In the genomic region with DNA sequence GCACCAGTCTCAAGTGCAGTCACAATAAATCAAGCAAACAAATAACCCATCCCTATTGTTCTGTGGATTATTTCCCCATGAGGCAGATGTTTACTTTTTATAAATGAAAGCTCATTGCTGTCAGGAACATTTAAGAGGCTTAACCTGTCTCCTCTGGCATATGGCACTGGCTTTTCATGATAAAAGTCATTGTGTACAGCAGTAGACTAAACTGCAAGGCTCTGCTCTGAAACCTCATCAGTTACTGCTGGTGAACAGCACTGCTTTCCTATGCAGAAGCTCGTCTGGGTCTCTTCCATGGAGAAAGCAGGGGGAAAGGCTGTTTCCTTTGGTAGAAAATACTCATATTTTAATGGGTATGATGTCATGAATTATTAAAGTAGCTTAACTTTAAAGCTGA, we compare ENCODE assay signal across 21 mouse cellular contexts. TPM values are rescaled to one million over a fixed set of nuclear protein-coding genes. Genes with fewer than 3 reads are reported as not detected.
DNase-seq lines count a peak whose midpoint lies in the region; ATAC-seq lines count a peak whose summit lies in the region.
"Had no signal": no experiment of that assay in that cellular context is flagged by ENCODE, and none has a peak within 500 bp of the region (broad histone marks: within the 10 kb centered on the region; RNA-seq: fewer than 3 reads in every experiment).

No protein-coding gene starts in this region.

- no peaks in the 10 kb centered on the region for H3K27me3 ChIP-seq in hindbrain, embryonic 13.5 days
- no peaks in the 10 kb centered on the region for H3K27me3 ChIP-seq in hindbrain, embryonic 16.5 days (replicated peaks; ENCODE audit: control insufficient read depth, insufficient read depth, low read length)
- 0 out of 2 replicates have a peak, but pooled peaks cover 3% of the 10 kb centered on the region for H3K27me3 ChIP-seq in midbrain, embryonic 15.5 days (replicated peaks)
- no peaks in the 10 kb centered on the region for H3K27me3 ChIP-seq in intestine, embryonic 15.5 days (replicated peaks)

- H3K4me3 ChIP-seq in hindbrain, embryonic 13.5 days = no peak overlapping the region
- H3K4me3 ChIP-seq in hindbrain, embryonic 16.5 days (ENCODE audit: low read length) = no peak overlapping the region
- no peak overlapping the region for H3K4me3 ChIP-seq in midbrain, embryonic 15.5 days
- no peak overlapping the region for H3K4me3 ChIP-seq in intestine, embryonic 15.5 days (replicated peaks)
- H3K4me3 ChIP-seq: embryonic facial prominence, embryonic 10.5 days; forebrain, embryonic 10.5 days; gastrocnemius, adult 2 months; heart, embryonic 10.5 days; hindbrain, embryonic 12.5 days had no signal

- H3K4me2 ChIP-seq in hindbrain, embryonic 13.5 days = no peak overlapping the region
- no peak overlapping the region for H3K4me2 ChIP-seq in hindbrain, embryonic 16.5 days (ENCODE audit: low read length)
- no peak overlapping the region for H3K4me2 ChIP-seq in midbrain, embryonic 15.5 days
- no peak overlapping the region for H3K4me2 ChIP-seq in intestine, embryonic 15.5 days (replicated peaks)
- H3K4me2 ChIP-seq: hindbrain, embryonic 12.5 days had no signal

- H3K9ac ChIP-seq in hindbrain, embryonic 13.5 days = no peak overlapping the region
- H3K9ac ChIP-seq in hindbrain, embryonic 16.5 days (ENCODE audit: low read depth, low read length) = no peak overlapping the region
- H3K9ac ChIP-seq in midbrain, embryonic 15.5 days = no peak overlapping the region
- H3K9ac ChIP-seq in intestine, embryonic 15.5 days = no peak overlapping the region
- H3K9ac ChIP-seq: hindbrain, embryonic 12.5 days had no signal

- no peaks in the 10 kb centered on the region for H3K36me3 ChIP-seq in hindbrain, embryonic 13.5 days
- no peaks in the 10 kb centered on the region for H3K36me3 ChIP-seq in hindbrain, embryonic 16.5 days (ENCODE audit: control insufficient read depth, insufficient read depth, low read length)
- H3K36me3 ChIP-seq in midbrain, embryonic 15.5 days (replicated peaks) = no peaks in the 10 kb centered on the region
- no peaks in the 10 kb centered on the region for H3K36me3 ChIP-seq in intestine, embryonic 15.5 days
- H3K36me3 ChIP-seq: embryonic facial prominence, embryonic 10.5 days; forebrain, embryonic 10.5 days; heart, embryonic 10.5 days; hindbrain, embryonic 12.5 days had no signal

- DNase-seq in retina, postnatal 1 day = peak; percentile 62
- no peak for DNase-seq in retina, embryonic 14.5 days (ENCODE audit: low spot score)
- DNase-seq: adrenal gland, postnatal 10 days; cerebellum, adult 18-20 months; cerebellum, adult 9-11 months; gastrocnemius, adult 2 months; gastrocnemius, postnatal 25 days; heart, postnatal 10 days; heart, postnatal 4 days had no signal

- 24% methylated on average over 1 of the region's 1 CpGs for WGBS in hindbrain, embryonic 13.5 days
- 13% methylated on average over 1 of the region's 1 CpGs for WGBS in hindbrain, embryonic 16.5 days
- WGBS in midbrain, embryonic 15.5 days = 18% methylated on average over 1 of the region's 1 CpGs
- WGBS in intestine, embryonic 15.5 days = 13% methylated on average over 1 of the region's 1 CpGs

- no peak for ATAC-seq in hindbrain, embryonic 13.5 days (ENCODE audit: low FRiP score)
- ATAC-seq in hindbrain, embryonic 16.5 days = no peak
- 0 out of 2 replicates have a peak, but pooled peaks have one; percentile 54 for ATAC-seq in midbrain, embryonic 15.5 days (replicated peaks)
- no peak for ATAC-seq in intestine, embryonic 15.5 days
- no peak for ATAC-seq in megakaryocyte, adult 5-6 weeks (ENCODE audit: poor library complexity, severe bottlenecking)
- ATAC-seq: forebrain, embryonic 14.5 days had no signal

- H3K27ac ChIP-seq in hindbrain, embryonic 13.5 days = peak overlapping the region; percentile 19; the same call in 1 of the 2 replicates
- H3K27ac ChIP-seq in hindbrain, embryonic 16.5 days (ENCODE audit: low read depth, low read length) = no peak overlapping the region
- H3K27ac ChIP-seq in midbrain, embryonic 15.5 days = no peak overlapping the region
- H3K27ac ChIP-seq in intestine, embryonic 15.5 days = no peak overlapping the region
- H3K27ac ChIP-seq: embryonic facial prominence, embryonic 10.5 days; forebrain, embryonic 10.5 days; gastrocnemius, adult 2 months; heart, embryonic 10.5 days; hindbrain, embryonic 12.5 days had no signal

- peaks cover 4% of the 10 kb centered on the region; the same call in 1 of the 2 replicates for H3K4me1 ChIP-seq in hindbrain, embryonic 13.5 days (replicated peaks)
- no peaks in the 10 kb centered on the region for H3K4me1 ChIP-seq in hindbrain, embryonic 16.5 days (ENCODE audit: control insufficient read depth, insufficient read depth, low read depth, low read length)
- peaks cover 15% of the 10 kb centered on the region for H3K4me1 ChIP-seq in midbrain, embryonic 15.5 days
- H3K4me1 ChIP-seq in intestine, embryonic 15.5 days (replicated peaks) = no peaks in the 10 kb centered on the region
- H3K4me1 ChIP-seq: embryonic facial prominence, embryonic 10.5 days; heart, embryonic 10.5 days; hindbrain, embryonic 12.5 days had no signal

- no peaks in the 10 kb centered on the region for H3K9me3 ChIP-seq in hindbrain, embryonic 13.5 days
- H3K9me3 ChIP-seq in hindbrain, embryonic 16.5 days (ENCODE audit: control insufficient read depth, low read length) = no peaks in the 10 kb centered on the region; the same call in 1 of the 2 replicates
- no peaks in the 10 kb centered on the region for H3K9me3 ChIP-seq in midbrain, embryonic 15.5 days
- H3K9me3 ChIP-seq in intestine, embryonic 15.5 days = no peaks in the 10 kb centered on the region
- H3K9me3 ChIP-seq: embryonic facial prominence, embryonic 10.5 days; forebrain, embryonic 10.5 days; heart, embryonic 10.5 days; hindbrain, embryonic 12.5 days had no signal

RNA-seq across cellular contexts. Expression of gene Pcdh8, which starts 43.0 kb away (rescaled TPM):
- 33.2 and 35.3 TPM in 2 replicates for polyA plus RNA-seq in hindbrain, embryonic 13.5 days (2015; fragmentation: Nextera tagmentation; extraction: Ambion mirVana)
- polyA plus RNA-seq in hindbrain, embryonic 16.5 days (2015; fragmentation: Nextera tagmentation; extraction: Ambion mirVana) = 35.7 and 42.8 TPM in 2 replicates
- polyA plus RNA-seq in midbrain, embryonic 15.5 days (2015; fragmentation: Nextera tagmentation; extraction: Ambion mirVana) = 72.8 and 73.2 TPM in 2 replicates
- 0.85 and 1.0 TPM in 2 replicates for polyA plus RNA-seq in intestine, embryonic 15.5 days (2015; fragmentation: Nextera tagmentation; extraction: Ambion mirVana)
- total RNA-seq in megakaryocyte, adult 5-6 weeks (2015) = not detected in 2 replicates
- not detected in 2 replicates for total RNA-seq in megakaryocyte, adult 5-6 weeks (2017)
- total RNA-seq: gastrocnemius, adult 2 months; gastrocnemius, postnatal 25 days; granulocyte monocyte progenitor cell, adult 5-6 weeks; heart, postnatal 10 days; MEL had no signal

Comparison
In these comparisons a context has a peak if more than half of its experiments do, and no peak if none do; other contexts are left out.
1. RNA of gene Pcdh8, which starts 43.0 kb away (polyA plus RNA-seq): 72.8 to 73.2 TPM in midbrain, embryonic 15.5 days, 35.7 to 42.8 TPM in hindbrain, embryonic 16.5 days and 33.2 to 35.3 TPM in hindbrain, embryonic 13.5 days; 0.85 to 1.0 TPM in intestine, embryonic 15.5 days; every median in the first group is over 10 times any median in the second.